Mouse (Mus musculus): ENCODE data around the gene Akap12. TPM values are rescaled to one million over a fixed set of nuclear protein-coding genes. Genes with fewer than 3 reads are reported as not detected.

The Akap12 gene
- polyA plus RNA-seq, 1 experiment, result 0.46 TPM

GRCm38 (mm10) chr10:4278041-4278440 is 11.9 kb downstream of the Akap12 start:
- Histone ChIP-seq H3K27me3 (replicated peaks) (no peaks in the 10 kb centered on the region), H3K4me1 (no peaks in the 10 kb centered on the region), H3K36me3 (replicated peaks; ENCODE audit: low read length) (no peaks in the 10 kb centered on the region), H3K4me3 (replicated peaks) (no peak overlapping the region), H3K9me3 (no peaks in the 10 kb centered on the region)
- TF ChIP-seq FLI1 (IDR thresholded peaks at IDR 0.05; ENCODE audit: low read length), result no peak

DNA sequence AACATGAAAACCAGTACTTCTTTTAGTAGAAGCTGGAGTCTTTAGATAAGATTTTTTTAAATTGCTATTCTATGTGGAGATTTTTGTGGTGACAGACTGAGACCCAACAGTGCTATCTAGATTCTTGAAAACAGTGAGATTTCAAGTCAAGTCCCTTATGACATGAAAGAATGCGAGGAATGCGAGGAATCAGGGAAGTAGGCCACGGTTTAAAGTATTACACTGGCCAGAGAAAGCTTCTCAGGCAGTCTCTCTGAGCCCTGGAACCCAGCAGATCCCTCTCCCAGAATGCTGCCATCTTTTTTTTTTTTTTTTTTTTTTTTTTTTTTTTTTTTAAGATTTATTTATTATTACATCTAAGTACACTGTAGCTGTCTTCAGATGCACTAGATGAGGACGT is 16.2 kb downstream of the Akap12 start:
- H3K9me3 ChIP-seq, result no peaks in the 10 kb centered on the region
- no peaks in the 10 kb centered on the region for H3K4me1 ChIP-seq
- no peaks in the 10 kb centered on the region for H3K36me3 ChIP-seq (replicated peaks; ENCODE audit: low read length)
- H3K27me3 ChIP-seq (replicated peaks), result no peaks in the 10 kb centered on the region
- no peak overlapping the region for H3K4me3 ChIP-seq (replicated peaks)
- TF ChIP-seq GATA1 (IDR thresholded peaks at IDR 0.05; ENCODE audit: borderline replicate concordance, low read length), result no peak
- no peak for TF ChIP-seq FLI1 (IDR thresholded peaks at IDR 0.05; ENCODE audit: low read length)

- Histone ChIP-seq H3K36me3 (replicated peaks; ENCODE audit: low read length) (no peaks in the 10 kb centered on the region), H3K4me1 (no peaks in the 10 kb centered on the region), H3K27me3 (replicated peaks) (no peaks in the 10 kb centered on the region), H3K9me3 (no peaks in the 10 kb centered on the region), H3K4me3 (replicated peaks) (no peak overlapping the region)
- no peak for TF ChIP-seq FLI1 (IDR thresholded peaks at IDR 0.05; ENCODE audit: low read length)
- TF ChIP-seq GATA1 (IDR thresholded peaks at IDR 0.05; ENCODE audit: borderline replicate concordance, low read length), result no peak
These were observed 18.6 kb downstream of the Akap12 start for GRCm38 (mm10) chr10:4284781-4285180.

DNA sequence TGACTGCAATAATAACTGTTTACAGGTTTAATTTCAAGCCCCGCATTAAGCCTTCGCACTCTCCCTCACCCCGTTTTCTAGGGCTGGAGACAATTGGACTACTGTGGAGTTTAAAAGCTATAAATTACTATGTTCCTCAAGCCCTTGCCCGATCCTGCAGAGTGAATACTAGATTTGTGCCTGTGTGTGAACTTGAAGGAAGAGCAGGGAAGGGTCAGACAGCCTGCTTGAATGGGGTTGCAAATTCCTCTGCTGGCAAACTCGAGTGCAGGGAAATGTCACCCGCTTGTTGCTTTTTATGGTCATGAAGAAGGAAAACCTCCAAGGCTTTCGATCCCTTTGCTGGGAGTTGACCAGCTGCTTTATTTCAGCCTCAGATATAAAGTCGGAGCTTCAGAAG is 19.6 kb downstream of the Akap12 start:
- no peak overlapping the region for H3K4me3 ChIP-seq (replicated peaks)
- no peaks in the 10 kb centered on the region for H3K36me3 ChIP-seq (replicated peaks; ENCODE audit: low read length)
- no peaks in the 10 kb centered on the region for H3K27me3 ChIP-seq (replicated peaks)
- no peaks in the 10 kb centered on the region for H3K9me3 ChIP-seq
- no peaks in the 10 kb centered on the region for H3K4me1 ChIP-seq
- TF ChIP-seq FLI1 (IDR thresholded peaks at IDR 0.05; ENCODE audit: low read length) (no peak), GATA1 (IDR thresholded peaks at IDR 0.05; ENCODE audit: borderline replicate concordance, low read length) (no peak)

GRCm38 (mm10) chr10:4289171-4289570 is 23.0 kb downstream of the Akap12 start:
- H3K4me1 ChIP-seq, result peaks cover 8% of the 10 kb centered on the region; the same call in 1 of the 2 replicates
- H3K4me3 ChIP-seq (replicated peaks), result no peak overlapping the region
- no peaks in the 10 kb centered on the region for H3K9me3 ChIP-seq
- peaks cover 2% of the 10 kb centered on the region for H3K27me3 ChIP-seq (replicated peaks)
- TF ChIP-seq FLI1 (IDR thresholded peaks at IDR 0.05; ENCODE audit: low read length) (no peak), GATA1 (IDR thresholded peaks at IDR 0.05; ENCODE audit: borderline replicate concordance, low read length) (no peak)
- H3K36me3 ChIP-seq (replicated peaks; ENCODE audit: low read length), result no peaks in the 10 kb centered on the region

- Histone ChIP-seq H3K36me3 (replicated peaks; ENCODE audit: low read length) (no peaks in the 10 kb centered on the region), H3K4me1 (peaks cover 8% of the 10 kb centered on the region; the same call in 1 of the 2 replicates), H3K9me3 (no peaks in the 10 kb centered on the region), H3K4me3 (replicated peaks) (no peak overlapping the region), H3K27me3 (replicated peaks) (peaks cover 2% of the 10 kb centered on the region)
- TF ChIP-seq FLI1 (IDR thresholded peaks at IDR 0.05; ENCODE audit: low read length) (no peak), GATA1 (IDR thresholded peaks at IDR 0.05; ENCODE audit: borderline replicate concordance, low read length) (no peak)
These were observed 23.5 kb downstream of the Akap12 start for GRCm38 (mm10) chr10:4289636-4290035.

DNA sequence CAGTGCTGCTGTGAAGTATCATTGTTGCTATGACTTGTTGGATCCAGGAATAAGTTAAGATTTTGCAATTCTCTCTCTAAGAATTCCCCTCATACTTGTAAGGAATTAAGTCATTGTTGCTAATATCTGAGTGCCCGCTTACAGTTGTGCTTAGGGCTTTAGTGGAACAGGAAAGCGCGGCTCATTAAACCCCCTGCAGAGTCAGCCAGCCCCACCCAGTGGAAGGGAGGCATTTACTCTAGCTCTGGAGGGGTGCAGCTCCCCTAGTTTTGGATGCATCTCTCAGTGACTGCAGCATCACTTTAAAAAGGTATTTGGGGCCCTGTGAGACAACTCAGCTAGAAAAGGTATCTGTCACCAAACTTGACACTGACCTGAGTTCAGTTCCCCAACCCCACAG is 24.0 kb downstream of the Akap12 start:
- TF ChIP-seq FLI1 (IDR thresholded peaks at IDR 0.05; ENCODE audit: low read length), result no peak
- no peak for TF ChIP-seq GATA1 (IDR thresholded peaks at IDR 0.05; ENCODE audit: borderline replicate concordance, low read length)
- Histone ChIP-seq H3K36me3 (replicated peaks; ENCODE audit: low read length) (no peaks in the 10 kb centered on the region), H3K27me3 (replicated peaks) (peaks cover 2% of the 10 kb centered on the region), H3K9me3 (no peaks in the 10 kb centered on the region), H3K4me3 (replicated peaks) (no peak overlapping the region), H3K4me1 (peaks cover 8% of the 10 kb centered on the region; the same call in 1 of the 2 replicates)

GRCm38 (mm10) chr10:4290561-4290960 is 24.4 kb downstream of the Akap12 start:
- peaks cover 2% of the 10 kb centered on the region for H3K27me3 ChIP-seq (replicated peaks)
- H3K9me3 ChIP-seq, result no peaks in the 10 kb centered on the region
- no peaks in the 10 kb centered on the region for H3K36me3 ChIP-seq (replicated peaks; ENCODE audit: low read length)
- H3K4me1 ChIP-seq, result peaks cover 8% of the 10 kb centered on the region; the same call in 1 of the 2 replicates
- TF ChIP-seq GATA1 (IDR thresholded peaks at IDR 0.05; ENCODE audit: borderline replicate concordance, low read length) (no peak), FLI1 (IDR thresholded peaks at IDR 0.05; ENCODE audit: low read length) (no peak)
- no peak overlapping the region for H3K4me3 ChIP-seq (replicated peaks)

DNA sequence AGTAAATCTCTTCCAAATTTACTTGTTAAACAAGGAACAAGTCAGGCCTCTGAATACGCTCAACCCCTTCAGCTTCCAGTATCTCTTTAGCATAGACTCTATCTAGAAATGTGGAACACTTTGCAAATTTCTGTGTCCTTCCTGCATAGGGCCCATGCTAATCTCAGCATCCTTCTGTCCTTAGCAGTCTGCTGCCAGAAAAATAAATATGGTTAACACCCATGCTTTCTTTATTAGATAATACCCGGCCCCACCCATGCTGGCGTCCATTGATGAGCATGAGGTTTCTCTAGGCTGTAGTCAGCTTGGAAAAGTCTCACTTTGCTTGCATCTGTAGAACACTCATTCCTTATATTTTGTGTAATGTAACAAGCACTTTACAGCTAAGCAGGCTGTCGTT is 27.2 kb downstream of the Akap12 start:
- Histone ChIP-seq H3K27me3 (replicated peaks) (peaks cover 2% of the 10 kb centered on the region), H3K4me3 (replicated peaks) (no peak overlapping the region), H3K4me1 (peaks cover 8% of the 10 kb centered on the region; the same call in 1 of the 2 replicates), H3K36me3 (replicated peaks; ENCODE audit: low read length) (no peaks in the 10 kb centered on the region), H3K9me3 (no peaks in the 10 kb centered on the region)
- no peak for TF ChIP-seq GATA1 (IDR thresholded peaks at IDR 0.05; ENCODE audit: borderline replicate concordance, low read length)
- TF ChIP-seq FLI1 (IDR thresholded peaks at IDR 0.05; ENCODE audit: low read length), result no peak

DNA sequence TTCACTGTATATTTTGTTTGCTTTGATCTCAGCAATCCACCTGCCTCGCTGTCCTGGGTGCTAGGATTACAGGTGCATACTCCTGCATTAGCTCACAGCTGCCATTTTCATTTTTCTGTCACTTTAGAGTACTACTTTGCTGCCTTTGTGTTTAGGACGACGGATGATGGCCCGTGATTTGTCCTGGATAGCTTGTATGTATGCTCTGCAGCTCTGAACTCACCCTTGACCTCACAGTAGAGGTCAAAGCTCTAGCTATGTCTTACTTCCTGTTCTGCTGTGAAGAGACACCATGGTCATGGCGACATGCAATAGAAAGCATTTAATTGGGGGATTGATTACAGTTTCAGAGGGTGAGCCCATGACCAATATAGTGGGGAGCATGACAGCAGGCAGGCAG is 37.4 kb downstream of the Akap12 start:
- no peaks in the 10 kb centered on the region for H3K36me3 ChIP-seq (replicated peaks; ENCODE audit: low read length)
- no peak overlapping the region for H3K4me3 ChIP-seq (replicated peaks)
- no peak for TF ChIP-seq GATA1 (IDR thresholded peaks at IDR 0.05; ENCODE audit: borderline replicate concordance, low read length)
- TF ChIP-seq FLI1 (IDR thresholded peaks at IDR 0.05; ENCODE audit: low read length), result no peak
- no peaks in the 10 kb centered on the region for H3K4me1 ChIP-seq
- H3K9me3 ChIP-seq, result no peaks in the 10 kb centered on the region
- H3K27me3 ChIP-seq (replicated peaks), result no peaks in the 10 kb centered on the region

GRCm38 (mm10) chr10:4323885-4324284 is 57.7 kb downstream of the Akap12 start:
- H3K36me3 ChIP-seq (replicated peaks; ENCODE audit: low read length), result no peaks in the 10 kb centered on the region
- H3K9me3 ChIP-seq, result peaks cover 15% of the 10 kb centered on the region
- no peaks in the 10 kb centered on the region for H3K27me3 ChIP-seq (replicated peaks)
- TF ChIP-seq FLI1 (IDR thresholded peaks at IDR 0.05; ENCODE audit: low read length), result no peak
- TF ChIP-seq GATA1 (IDR thresholded peaks at IDR 0.05; ENCODE audit: borderline replicate concordance, low read length), result no peak
- H3K4me3 ChIP-seq (replicated peaks), result no peak overlapping the region
- no peaks in the 10 kb centered on the region for H3K4me1 ChIP-seq

Measured in megakaryocyte, embryonic 14.5 days (primary cell).